Mouse (Mus musculus) layer of hippocampus, adult 11-12 months (tissue): Measurements from ENCODE around the gene Abhd5.

ENCODE experiments used
- DNase-seq: peaks from one replicate; pipeline ENCODE4 v3.0.0; 2022; ENCODE audit warnings: low spot score

Gene Abhd5

DNA sequence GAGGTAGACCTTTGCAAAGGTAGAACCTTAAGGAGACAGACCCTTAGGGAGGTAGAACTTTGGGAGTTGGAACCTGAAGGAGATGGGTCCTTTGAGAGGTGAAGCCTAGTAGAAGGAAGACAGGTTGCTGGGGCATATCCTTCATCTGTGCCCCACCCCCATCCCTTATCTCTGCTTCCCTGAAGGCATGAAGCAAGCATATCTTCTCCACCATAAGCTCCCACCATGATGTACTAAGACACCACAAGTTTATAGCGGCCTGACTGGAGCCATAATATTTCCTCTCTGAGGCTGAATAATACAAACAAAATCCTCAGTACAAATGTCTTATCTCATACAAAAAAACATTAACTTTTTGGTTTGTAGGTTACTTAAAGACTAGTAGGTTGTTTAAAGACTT is 3.5 kb upstream of the Abhd5 start:
- DNase-seq = no peak

- DNase-seq = no peak
Measured at GRCm38 (mm10) chr9:122349286-122349685, 2.1 kb upstream of the Abhd5 start.

- DNase-seq = no peak
Measured at GRCm38 (mm10) chr9:122350396-122351130, 845 bp upstream of the Abhd5 start.

GRCm38 (mm10) chr9:122352025-122352392 is 601 bp downstream of the Abhd5 start:
- no peak for DNase-seq

- DNase-seq = no peak
Measured at GRCm38 (mm10) chr9:122352911-122353310, 1.5 kb downstream of the Abhd5 start.

- DNase-seq = no peak
Measured at GRCm38 (mm10) chr9:122354240-122354639, 2.8 kb downstream of the Abhd5 start.

- DNase-seq = no peak
Measured at GRCm38 (mm10) chr9:122357073-122357472, 5.7 kb downstream of the Abhd5 start.

DNA sequence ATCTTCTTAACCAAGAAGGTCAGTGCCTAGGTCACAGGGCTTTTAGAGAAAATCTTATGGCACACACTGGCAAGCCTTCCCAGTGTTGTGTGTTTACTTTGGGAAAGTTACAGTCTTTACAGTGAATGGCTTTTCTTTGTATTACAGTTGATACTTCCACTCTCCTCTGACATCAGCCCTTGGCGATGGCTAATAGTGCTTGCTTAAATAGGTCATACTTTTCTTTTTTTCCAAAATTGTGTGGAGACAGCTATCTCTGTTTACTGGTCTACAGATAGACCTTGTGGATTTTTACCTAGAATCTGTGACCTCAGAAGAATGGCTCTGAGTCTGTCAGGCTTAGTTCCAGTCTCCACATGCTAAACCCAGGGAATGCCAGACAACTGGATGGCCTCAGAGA is 6.2 kb downstream of the Abhd5 start:
- no peak for DNase-seq

GRCm38 (mm10) chr9:122364171-122364570 is 12.8 kb downstream of the Abhd5 start:
- DNase-seq = no peak

- DNase-seq = no peak
Measured at GRCm38 (mm10) chr9:122370292-122370794, 18.9 kb downstream of the Abhd5 start.

DNA sequence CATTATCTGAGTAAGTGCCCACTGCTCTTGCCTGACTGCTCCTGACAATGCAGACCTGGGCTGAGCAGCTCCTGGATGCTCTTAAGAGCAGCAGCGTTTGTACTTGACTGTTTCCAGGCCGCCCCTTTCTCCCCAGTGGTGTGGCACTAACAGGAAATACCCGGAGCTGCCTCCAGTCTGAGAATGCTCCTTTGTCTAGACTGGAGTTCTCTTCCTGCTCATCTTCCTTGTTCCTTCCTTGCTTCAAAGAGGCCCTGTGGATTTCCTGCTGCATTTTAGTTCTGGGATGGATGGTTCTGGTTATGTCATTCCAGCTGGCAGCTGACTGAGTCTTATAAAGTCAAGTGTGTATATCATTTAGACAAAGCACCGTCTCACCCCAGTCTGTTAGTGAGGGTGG is 21.1 kb downstream of the Abhd5 start:
- no peak for DNase-seq

GRCm38 (mm10) chr9:122372991-122373390 is 21.6 kb downstream of the Abhd5 start:
- DNase-seq = no peak

GRCm38 (mm10) chr9:122378986-122379385 is 27.6 kb downstream of the Abhd5 start:
- DNase-seq = no peak

DNA sequence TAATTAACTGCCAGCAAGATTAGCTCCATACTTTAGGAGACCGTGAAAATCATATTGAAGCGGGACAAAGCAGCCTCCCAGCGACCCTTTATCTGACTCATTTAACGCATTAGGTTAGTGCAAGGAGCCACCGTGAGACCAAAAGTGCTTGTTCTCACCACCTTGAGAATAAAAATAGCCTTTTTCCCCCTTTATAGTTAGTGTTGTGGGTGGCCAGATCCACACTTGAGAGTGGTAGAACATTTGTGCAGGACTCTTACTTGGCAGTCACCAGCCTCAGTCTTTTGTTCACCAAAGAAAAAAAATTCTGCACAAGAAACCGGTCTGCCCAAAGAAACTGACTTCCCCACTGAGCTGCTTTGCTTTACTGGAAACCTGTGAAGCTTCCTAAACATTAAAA is 29.6 kb downstream of the Abhd5 start:
- no peak for DNase-seq

GRCm38 (mm10) chr9:122382006-122382405 is 30.6 kb downstream of the Abhd5 start:
- DNase-seq = no peak

GRCm38 (mm10) chr9:122386015-122386414 is 34.6 kb downstream of the Abhd5 start:
- no peak for DNase-seq

GRCm38 (mm10) chr9:122389287-122389920 is 38.0 kb downstream of the Abhd5 start:
- DNase-seq = no peak

- no peak for DNase-seq
Measured at GRCm38 (mm10) chr9:122395816-122396215, 44.4 kb downstream of the Abhd5 start.

GRCm38 (mm10) chr9:122397156-122397555 is 45.7 kb downstream of the Abhd5 start:
- no peak for DNase-seq

DNA sequence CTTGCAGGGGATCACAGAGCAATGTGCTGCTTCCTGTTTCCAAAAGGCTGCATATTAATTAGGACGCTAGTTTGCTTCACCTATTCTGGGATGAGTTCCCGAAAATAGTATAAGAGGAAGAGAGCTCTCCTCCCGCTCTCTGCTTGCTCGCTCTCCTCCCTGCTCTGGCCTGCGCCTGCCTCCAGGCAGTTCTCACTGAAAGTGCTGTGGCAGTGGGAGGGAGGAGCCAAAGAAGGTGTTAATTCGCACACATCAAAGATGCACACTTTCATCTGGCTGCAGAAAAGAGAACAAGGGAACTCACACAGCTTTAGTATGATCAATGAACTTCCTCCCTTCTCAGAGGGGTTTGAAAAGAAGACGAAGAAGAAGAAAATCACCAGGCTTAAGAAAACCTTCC is 47.3 kb downstream of the Abhd5 start:
- DNase-seq = no peak

DNA sequence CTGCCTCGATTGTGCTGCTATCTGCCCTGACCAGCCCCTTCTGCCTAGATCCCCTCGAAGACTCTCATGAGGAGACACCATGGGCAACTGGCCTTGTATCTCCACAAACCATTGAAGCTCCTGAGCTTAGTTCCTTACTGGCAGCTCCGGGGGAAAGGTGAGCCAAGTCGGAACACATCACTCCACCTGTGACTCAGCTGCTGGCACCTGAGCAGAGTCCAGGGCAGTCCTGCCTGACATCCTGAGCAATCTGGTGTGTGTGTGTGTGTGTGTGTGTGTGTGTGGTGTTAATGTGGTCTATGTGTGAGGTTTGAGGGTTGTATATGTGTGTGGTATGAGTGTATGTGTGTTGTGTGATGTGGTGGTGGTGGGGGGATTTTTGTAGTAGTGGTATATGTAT is 49.8 kb downstream of the Abhd5 start:
- DNase-seq = no peak

- DNase-seq = no peak
Measured at GRCm38 (mm10) chr9:122410437-122411175, 59.2 kb downstream of the Abhd5 start.

DNA sequence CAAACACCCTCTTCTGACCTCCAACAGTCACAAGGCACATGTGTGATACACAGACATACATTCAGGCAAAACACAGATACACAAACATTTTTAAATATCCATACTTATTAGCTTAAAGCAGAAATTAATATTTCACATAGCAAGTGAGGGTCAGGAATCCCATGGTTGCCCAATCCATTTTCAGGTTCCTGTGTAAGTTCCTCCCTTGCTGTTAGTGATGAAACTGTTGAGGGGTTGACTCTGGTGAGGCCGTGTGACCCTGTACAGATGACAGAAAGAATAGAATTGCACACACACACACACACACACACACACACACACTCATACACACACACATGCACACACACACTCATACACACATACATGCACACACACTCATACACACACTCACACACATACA is 63.2 kb downstream of the Abhd5 start:
- DNase-seq = no peak
